Mouse (Mus musculus) G1E (cell line): ENCODE data around the gene Aldh3b1. TPM values are rescaled to one million over a fixed set of nuclear protein-coding genes. Genes with fewer than 3 reads are reported as not detected.

Experiments used
- ATAC-seq: 2 replicates; pipeline ENCODE4 v1.8.0; 2016; ENCODE audit warnings: mild to moderate bottlenecking; ENCODE audit not compliant: insufficient number of reproducible peaks, poor library complexity, low FRiP score, severe bottlenecking; ENCODE audit errors: extremely low read depth
- DNase-seq: peaks from one replicate; pipeline ENCODE4 v3.0.0; 2012; ENCODE audit warnings: low spot score
- H3K27me3 ChIP-seq: 2 replicates; pipeline ENCODE4 v1.6.1; 2012; ENCODE audit warnings: mild to moderate bottlenecking, low read length, inconsistent platforms; ENCODE audit not compliant: insufficient read depth
- H3K36me3 ChIP-seq: replicated peaks from 2 replicates; pipeline ENCODE3; 2012; ENCODE audit warnings: mild to moderate bottlenecking, inconsistent platforms
- H3K4me1 ChIP-seq: 2 replicates; pipeline ENCODE4 v1.6.1; 2012; ENCODE audit warnings: low read depth, low read length, inconsistent platforms, mixed read lengths; ENCODE audit not compliant: insufficient read depth
- H3K4me3 ChIP-seq: 2 replicates; pipeline ENCODE4 v1.5.1; 2012; ENCODE audit warnings: low read depth, mild to moderate bottlenecking, inconsistent platforms, low read length, moderate library complexity, mixed read lengths
- H3K9me3 ChIP-seq: replicated peaks from 2 replicates; pipeline ENCODE4 v1.6.1; 2012; ENCODE audit warnings: inconsistent platforms
- CTCF ChIP-seq: IDR thresholded peaks from 2 replicates; pipeline ENCODE4 v1.5.1; 2012; ENCODE audit warnings: low read depth, low read length, inconsistent platforms, mixed read lengths
- GATA1 ChIP-seq: IDR thresholded peaks from 2 replicates; pipeline ENCODE4 v1.6.1; 2012; ENCODE audit warnings: borderline replicate concordance, low read length, inconsistent platforms, mixed read lengths
- GATA2 ChIP-seq: IDR thresholded peaks from 2 replicates; pipeline ENCODE4 v1.6.1; 2012; ENCODE audit warnings: low read depth, low read length, inconsistent platforms, borderline replicate concordance
- POLR2AphosphoS5 ChIP-seq: IDR thresholded peaks from 2 replicates; pipeline ENCODE4 v1.6.1; 2012; ENCODE audit warnings: low read depth, low read length, inconsistent platforms; ENCODE audit not compliant: insufficient replicate concordance
- TAL1 ChIP-seq: conservative IDR thresholded peaks from 2 replicates; pipeline ENCODE4 v1.6.1; 2012; ENCODE audit warnings: low read depth, low read length, inconsistent platforms, mixed read lengths
- polyA plus RNA-seq: library from polyadenylated mRNA; stranded (reverse); fragments of >175 nt; gene quantifications from 2 replicates; pipeline ENCODE4 v1.2.3, GENCODE M21; 2012
- total RNA-seq, 2 experiments: library from RNA; stranded (forward) in 1 of 2; stranded (reverse) in 1 of 2; fragments of 200-1000 nt in 1 of 2; fragments of >200 nt in 1 of 2; fragmentation: Nextera tagmentation in 1 of 2; gene quantifications; 2 replicates each; pipeline ENCODE4 v1.2.3; 2014 to 2017

The Aldh3b1 gene
- total and polyA plus RNA-seq, 3 experiments: not detected

DNA sequence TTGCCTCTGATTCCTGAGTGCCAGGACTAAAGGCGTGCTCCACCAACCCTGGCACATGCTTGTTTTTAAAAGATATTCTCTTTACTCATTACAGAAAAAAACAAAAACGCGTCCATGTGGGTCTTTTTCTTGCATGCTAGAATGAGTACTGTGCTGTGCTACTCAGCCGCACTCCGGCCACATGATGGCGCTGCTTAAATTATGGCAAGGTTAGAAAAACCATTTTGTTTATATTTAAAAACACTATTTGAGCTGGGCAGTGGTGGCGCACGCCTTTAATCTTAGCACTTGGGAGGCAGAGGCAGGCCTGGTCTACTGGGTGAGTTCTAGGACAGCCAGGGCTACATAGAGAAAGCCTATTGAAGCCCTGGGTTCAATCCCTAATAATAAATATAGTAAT lies 39.4 kb downstream of the Aldh3b1 start:
- Histone ChIP-seq H3K4me1 (no peaks in the 10 kb centered on the region), H3K27me3 (no peaks in the 10 kb centered on the region), H3K9me3 (no peaks in the 10 kb centered on the region), H3K36me3 (peaks cover 93% of the 10 kb centered on the region), H3K4me3 (no peak overlapping the region)
- DNase-seq (no peak), ATAC-seq (no peak)
- TF ChIP-seq GATA2 (no peak), POLR2AphosphoS5 (no peak), TAL1 (no peak), GATA1 (no peak)

DNA sequence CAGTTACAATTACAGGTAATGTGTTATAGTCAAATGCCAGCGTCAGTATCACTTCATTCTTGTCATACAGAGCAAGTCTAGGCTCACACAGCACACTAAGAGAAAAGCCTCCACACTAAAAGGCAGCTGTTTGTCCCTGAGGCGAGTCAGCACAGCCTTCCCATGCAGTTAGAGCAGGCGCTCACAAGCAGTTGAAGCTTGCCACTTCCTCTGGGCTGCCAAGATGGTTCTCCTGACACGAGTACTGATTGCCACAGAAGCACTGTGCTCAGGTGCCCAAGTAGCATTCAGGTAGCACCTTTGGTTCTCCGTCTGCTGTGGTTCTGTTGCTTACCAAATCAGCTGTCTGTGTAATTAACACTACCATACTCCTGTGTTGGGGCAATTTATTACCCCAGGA lies 40.5 kb downstream of the Aldh3b1 start:
- H3K9me3 ChIP-seq: no peaks in the 10 kb centered on the region
- no peaks in the 10 kb centered on the region for H3K27me3 ChIP-seq
- TF ChIP-seq GATA2 (no peak), POLR2AphosphoS5 (no peak), TAL1 (no peak), CTCF (no peak), GATA1 (no peak)
- DNase-seq (no peak), ATAC-seq (no peak)
- H3K4me3 ChIP-seq: no peak overlapping the region
- H3K4me1 ChIP-seq: no peaks in the 10 kb centered on the region
- peaks cover 93% of the 10 kb centered on the region for H3K36me3 ChIP-seq

DNA sequence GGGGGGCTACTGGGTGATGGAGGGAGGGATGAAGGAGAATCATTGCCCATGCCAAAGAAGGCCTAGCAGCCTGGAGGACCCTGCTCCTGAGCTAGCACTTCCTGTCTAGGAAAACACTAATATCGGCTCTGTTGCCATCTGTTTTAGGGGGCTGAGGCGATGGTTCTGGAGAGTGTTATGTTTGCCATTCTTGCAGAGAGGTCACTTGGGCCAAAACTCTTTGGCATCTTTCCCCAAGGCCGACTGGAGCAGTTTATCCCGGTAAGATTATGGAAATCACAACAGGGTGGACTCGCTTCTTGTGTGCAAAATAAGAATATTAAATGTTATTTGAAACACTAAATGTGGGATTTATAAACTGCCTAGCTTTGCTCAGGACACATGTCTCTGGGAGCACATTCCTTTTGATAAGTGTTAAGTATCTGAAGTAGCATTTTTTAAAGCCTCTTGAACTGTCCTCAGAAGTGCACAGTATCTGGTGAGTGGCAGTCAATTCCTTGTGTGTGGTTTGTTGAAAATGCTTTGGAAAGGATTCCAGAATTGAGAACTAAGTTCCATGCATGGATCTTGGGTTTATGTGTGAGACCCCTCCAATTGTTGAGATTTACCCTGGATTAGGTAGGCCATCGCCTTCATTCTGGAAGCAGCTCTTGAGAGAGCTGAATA lies 45.1 kb downstream of the Aldh3b1 start:
- no peak overlapping the region for H3K4me3 ChIP-seq
- H3K27me3 ChIP-seq: no peaks in the 10 kb centered on the region
- peaks cover 65% of the 10 kb centered on the region for H3K36me3 ChIP-seq
- DNase-seq (no peak), ATAC-seq (no peak)
- H3K9me3 ChIP-seq: no peaks in the 10 kb centered on the region
- no peaks in the 10 kb centered on the region for H3K4me1 ChIP-seq
- TF ChIP-seq GATA2 (no peak), POLR2AphosphoS5 (no peak), GATA1 (no peak), TAL1 (no peak), CTCF (no peak)

DNA sequence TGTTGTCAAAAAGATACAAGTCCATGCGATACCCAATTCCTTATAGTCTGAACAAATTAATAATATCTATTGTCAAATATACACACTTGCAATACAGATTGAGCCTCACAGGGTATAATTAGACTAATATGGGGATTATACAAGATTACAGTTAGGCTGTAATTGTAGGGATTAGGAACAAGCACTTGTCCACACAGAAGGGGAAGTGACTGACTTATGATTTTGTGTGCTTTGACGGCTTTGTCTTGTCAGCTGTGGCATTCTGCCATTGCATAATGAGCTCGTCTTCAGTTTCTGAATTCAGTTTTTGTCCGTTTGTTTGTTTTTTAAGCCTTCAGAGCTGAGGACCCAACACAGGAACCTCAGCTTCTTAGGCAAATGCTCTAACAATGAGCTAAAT lies 47.4 kb downstream of the Aldh3b1 start:
- Histone ChIP-seq H3K36me3 (peaks cover 55% of the 10 kb centered on the region), H3K4me1 (no peaks in the 10 kb centered on the region), H3K9me3 (no peaks in the 10 kb centered on the region), H3K27me3 (no peaks in the 10 kb centered on the region), H3K4me3 (no peak overlapping the region)
- ATAC-seq: no peak
- DNase-seq: no peak
- TF ChIP-seq POLR2AphosphoS5 (no peak), GATA1 (no peak), CTCF (no peak), TAL1 (no peak), GATA2 (no peak)

DNA sequence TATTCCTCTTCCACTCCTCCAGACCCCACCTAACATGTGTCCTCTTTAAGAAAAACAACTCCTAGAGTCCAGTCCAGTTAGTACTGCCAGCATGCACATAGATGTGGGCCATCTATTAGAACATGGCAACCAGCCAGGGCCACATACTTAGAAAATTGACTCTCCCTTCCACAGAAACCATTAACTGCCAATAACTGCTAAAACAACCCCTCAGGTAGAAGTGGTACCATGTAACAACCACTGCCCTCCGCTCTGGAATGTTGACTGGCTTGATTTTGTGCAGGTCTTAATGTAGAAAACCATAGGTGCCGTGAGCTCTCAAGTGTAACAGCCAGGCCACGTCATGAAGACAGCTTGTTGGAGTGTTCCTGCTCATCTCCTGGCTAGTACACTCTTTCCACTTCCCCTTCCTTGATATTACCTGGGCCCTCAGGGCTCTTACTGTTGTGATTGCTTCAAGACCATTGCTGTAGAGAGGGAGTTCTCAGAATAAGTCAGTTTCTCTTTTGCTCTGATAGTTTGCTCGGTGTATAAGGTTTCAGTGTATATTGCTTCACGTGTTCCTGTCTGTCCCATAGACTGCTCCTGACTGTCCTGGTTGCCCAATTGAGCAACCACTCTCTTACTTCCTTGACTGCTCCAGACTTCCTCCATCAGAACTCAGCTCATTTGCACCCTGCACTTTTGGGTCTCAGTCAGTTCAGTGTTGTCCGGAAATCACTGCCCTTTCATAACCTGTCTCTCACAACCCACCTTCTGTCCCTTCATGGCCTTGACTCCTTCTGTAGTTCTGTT lies 49.4 kb downstream of the Aldh3b1 start:
- H3K9me3 ChIP-seq: no peaks in the 10 kb centered on the region
- no peak for DNase-seq
- H3K27me3 ChIP-seq: no peaks in the 10 kb centered on the region
- no peak overlapping the region for H3K4me3 ChIP-seq
- no peaks in the 10 kb centered on the region for H3K4me1 ChIP-seq
- no peak for TF ChIP-seq GATA2
- TF ChIP-seq CTCF: no peak
- no peak for TF ChIP-seq GATA1
- no peak for TF ChIP-seq POLR2AphosphoS5
- TF ChIP-seq TAL1: no peak
- ATAC-seq: no peak
- H3K36me3 ChIP-seq: peaks cover 54% of the 10 kb centered on the region

DNA sequence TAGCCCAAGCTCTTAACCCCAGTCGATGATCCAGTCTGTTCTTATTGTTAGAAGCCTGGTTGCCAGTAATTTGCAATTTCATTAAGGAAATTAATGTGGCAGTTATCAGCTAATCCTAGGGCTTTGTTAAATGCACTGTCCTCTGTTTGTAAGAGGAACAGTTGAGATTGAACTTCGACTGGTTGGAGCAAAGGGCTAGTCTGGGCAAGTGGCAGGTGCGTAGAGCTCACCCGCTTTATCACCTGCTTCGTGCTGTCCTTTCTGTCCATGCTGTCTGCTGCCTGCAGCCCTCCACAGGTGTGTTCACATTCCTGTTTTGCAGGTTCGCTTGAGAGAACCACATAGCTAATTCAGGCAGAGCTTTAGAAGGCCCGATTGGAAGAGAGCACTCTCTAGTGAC lies 54.6 kb downstream of the Aldh3b1 start:
- ATAC-seq (no peak), DNase-seq (no peak)
- TF ChIP-seq GATA2 (no peak), CTCF (no peak), POLR2AphosphoS5 (no peak)
- Histone ChIP-seq H3K36me3 (peaks cover 41% of the 10 kb centered on the region), H3K4me1 (no peaks in the 10 kb centered on the region), H3K9me3 (no peaks in the 10 kb centered on the region), H3K4me3 (no peak overlapping the region), H3K27me3 (no peaks in the 10 kb centered on the region)

DNA sequence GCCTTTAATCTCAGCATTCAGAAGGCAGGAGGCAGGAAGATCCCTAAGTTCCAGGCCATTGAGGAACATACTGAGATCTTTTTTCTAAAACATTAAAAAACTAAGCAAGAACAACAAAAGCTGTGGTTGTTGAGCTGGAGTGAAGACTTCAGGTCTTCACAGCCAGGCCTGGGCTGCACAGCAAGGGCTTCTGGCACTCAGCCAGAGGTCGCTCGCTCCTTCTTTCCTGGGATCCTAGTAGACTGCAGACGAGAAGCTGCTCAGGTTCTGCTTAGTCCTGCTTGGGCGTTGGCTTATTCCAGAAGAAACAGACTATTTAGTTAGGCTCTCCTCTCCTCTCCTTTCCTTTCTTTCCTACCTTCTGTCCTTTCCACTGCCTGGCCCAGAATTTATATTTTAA lies 57.2 kb downstream of the Aldh3b1 start:
- DNase-seq (no peak), ATAC-seq (no peak)
- Histone ChIP-seq H3K36me3 (peaks cover 37% of the 10 kb centered on the region), H3K27me3 (no peaks in the 10 kb centered on the region), H3K4me3 (no peak overlapping the region), H3K9me3 (no peaks in the 10 kb centered on the region), H3K4me1 (no peaks in the 10 kb centered on the region)
- TF ChIP-seq TAL1 (no peak), GATA2 (no peak), CTCF (no peak), POLR2AphosphoS5 (no peak), GATA1 (no peak)
